Mouse (Mus musculus): ENCODE measurements at regions not wholly inside any gene's neighbourhood (a gene's known extent, or its start where the extent isn't known, plus 50 kb on each side); places are given as distances from the start of the nearest gene placed in this dataset.

DNA sequence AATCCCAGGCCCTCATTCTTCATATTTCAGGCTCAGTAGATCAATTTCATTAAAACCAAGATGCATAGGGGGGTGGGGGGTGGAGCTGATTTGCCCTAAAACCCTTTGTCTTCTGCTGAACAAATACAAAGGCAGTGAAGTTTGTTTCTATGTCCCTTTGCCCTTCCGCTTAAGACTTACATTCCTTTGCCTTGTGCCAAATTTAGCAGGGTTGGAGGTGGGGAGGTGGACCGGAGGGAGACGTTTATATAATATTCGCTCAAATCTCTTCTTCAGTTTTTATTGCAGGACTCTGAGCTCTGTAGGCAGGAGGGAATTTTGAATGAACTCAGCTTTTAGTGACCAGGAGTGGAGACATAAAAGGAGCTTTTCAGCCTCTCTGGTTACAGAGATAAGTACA lies 258.8 kb downstream of the Fzd1 start:
- TF ChIP-seq GATA1 (IDR thresholded peaks at IDR 0.05; ENCODE audit: borderline replicate concordance, low read length) (no peak), FLI1 (IDR thresholded peaks at IDR 0.05; ENCODE audit: low read length) (no peak)
